Mouse (Mus musculus) kidney, embryonic 16.5 days (tissue): ENCODE measurements at regions not wholly inside any gene's neighbourhood (a gene's known extent, or its start where the extent isn't known, plus 50 kb on each side); places are given as distances from the start of the nearest gene placed in this dataset.
A peak's percentile ranks its signal among the peaks of the same experiment; 100 is the strongest.

Experiments used
- ATAC-seq: fragments of 200-750 bp; cut with Nextera tagmentation; 2 replicates; pipeline ENCODE4 v1.8.0; 2017; ENCODE audit warnings: moderate TSS enrichment; ENCODE audit not compliant: low FRiP score, low TSS enrichment
- H3K27ac ChIP-seq: fragments of 300-500 bp; sonication (generic); 2 replicates; pipeline ENCODE4 v1.5.1; 2014; ENCODE audit warnings: low read length
- H3K27me3 ChIP-seq: fragments of 300-500 bp; sonication (generic); 2 replicates; pipeline ENCODE4 v1.6.1; 2014; ENCODE audit warnings: low read length, control low read depth, mixed read lengths; ENCODE audit not compliant: insufficient read depth
- H3K36me3 ChIP-seq: fragments of 300-500 bp; sonication (generic); 2 replicates; pipeline ENCODE4 v1.6.1; 2014; ENCODE audit warnings: low read length, control low read depth, mixed read lengths; ENCODE audit not compliant: insufficient read depth
- H3K4me1 ChIP-seq: fragments of 300-500 bp; sonication (generic); 2 replicates; pipeline ENCODE4 v1.6.1; 2014; ENCODE audit warnings: low read length, control low read depth, mixed read lengths; ENCODE audit not compliant: insufficient read depth
- H3K4me2 ChIP-seq: fragments of 300-500 bp; sonication (generic); replicated peaks from 2 replicates; pipeline ENCODE4 v1.6.1; 2014; ENCODE audit warnings: low read depth, low read length
- H3K4me3 ChIP-seq: fragments of 300-500 bp; sonication (generic); 2 replicates; pipeline ENCODE4 v1.5.1; 2014; ENCODE audit warnings: mild to moderate bottlenecking, low read length
- H3K9ac ChIP-seq: fragments of 300-500 bp; sonication (generic); replicated peaks from 2 replicates; pipeline ENCODE4 v1.6.1; 2014; ENCODE audit warnings: low read length
- H3K9me3 ChIP-seq: fragments of 300-500 bp; sonication (generic); 2 replicates; pipeline ENCODE4 v1.6.1; 2016; ENCODE audit warnings: low read length, control low read depth
- WGBS: fragments of 180-500 bp; shearing (Covaris S2); extraction: QIAGEN DNeasy Blood & Tissue Kit; methylation state at CpG from one replicate; pipeline ENCODE4 v1.1.7; 2014; 5-methylcytosine and 5-hydroxymethylcytosine counted together

DNA sequence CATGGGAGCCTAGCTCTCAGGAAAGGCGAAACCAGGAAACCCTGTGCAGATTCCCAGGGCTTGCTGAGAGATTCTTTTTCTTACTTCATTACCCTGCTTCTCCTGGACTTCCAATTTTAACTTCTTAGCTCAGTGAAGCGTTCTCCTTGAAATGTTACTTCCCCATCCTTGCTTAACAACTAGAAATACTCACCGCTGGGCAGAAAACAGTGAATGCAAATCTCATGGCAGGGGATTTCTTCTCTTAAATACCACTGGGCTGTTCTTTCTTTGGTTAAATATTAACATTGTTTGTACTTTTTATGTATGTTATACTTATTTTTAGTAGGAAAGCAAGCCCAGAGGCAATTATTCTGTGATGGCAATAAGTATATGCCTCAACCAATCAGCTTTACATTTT is 151.0 kb upstream of the Gdf10 start:
- no peak overlapping the region for H3K9ac ChIP-seq
- no peaks in the 10 kb centered on the region for H3K36me3 ChIP-seq
- peaks cover 4% of the 10 kb centered on the region; the same call in 1 of the 2 replicates for H3K4me1 ChIP-seq
- no peak overlapping the region for H3K4me3 ChIP-seq
- 66% methylated on average over 3 of the region's 3 CpGs for WGBS
- peaks cover 3% of the 10 kb centered on the region; the same call in 1 of the 2 replicates for H3K9me3 ChIP-seq
- H3K4me2 ChIP-seq, result no peak overlapping the region
- H3K27ac ChIP-seq, result peak overlapping the region; percentile 22
- no peak for ATAC-seq
- no peaks in the 10 kb centered on the region for H3K27me3 ChIP-seq

DNA sequence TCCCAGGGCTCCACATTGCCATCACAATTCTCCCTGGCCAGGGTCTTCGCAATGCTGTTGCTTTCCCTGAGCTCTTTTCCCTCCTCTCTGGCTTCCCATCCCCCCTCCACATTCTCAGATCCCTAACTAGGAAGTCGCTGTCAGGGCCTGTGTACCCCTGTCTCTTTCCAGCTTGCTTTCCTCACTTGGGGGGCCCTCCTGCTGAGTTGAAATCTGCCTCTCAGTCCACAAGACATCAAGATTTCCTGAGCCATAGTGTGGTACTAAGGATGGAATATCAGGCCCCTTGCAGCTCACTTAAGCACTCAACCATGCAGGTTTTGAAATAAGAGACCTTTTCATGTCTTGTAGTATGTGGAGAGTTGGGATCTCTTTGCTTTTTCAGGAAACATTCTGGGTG is 133.8 kb upstream of the Gdf10 start:
- peak; percentile 71 for ATAC-seq
- H3K27ac ChIP-seq, result no peak overlapping the region
- H3K9ac ChIP-seq, result no peak overlapping the region
- WGBS, result 31% methylated on average over 2 of the region's 2 CpGs
- H3K9me3 ChIP-seq, result no peaks in the 10 kb centered on the region
- H3K4me2 ChIP-seq, result no peak overlapping the region
- no peak overlapping the region for H3K4me3 ChIP-seq
- peaks cover 7% of the 10 kb centered on the region; the same call in 1 of the 2 replicates for H3K4me1 ChIP-seq
- H3K36me3 ChIP-seq, result no peaks in the 10 kb centered on the region
- no peaks in the 10 kb centered on the region for H3K27me3 ChIP-seq

- WGBS, result 30% methylated on average over 3 of the region's 3 CpGs
- no peaks in the 10 kb centered on the region for H3K9me3 ChIP-seq
- no peaks in the 10 kb centered on the region; the same call in 1 of the 2 replicates for H3K27me3 ChIP-seq
- H3K4me2 ChIP-seq, result no peak overlapping the region
- no peaks in the 10 kb centered on the region for H3K36me3 ChIP-seq
- H3K4me3 ChIP-seq, result no peak overlapping the region
- ATAC-seq, result peak; percentile 47; the same call in 1 of the 2 replicates
- no peak overlapping the region for H3K27ac ChIP-seq
- H3K9ac ChIP-seq, result no peak overlapping the region
- peaks cover 10% of the 10 kb centered on the region; the same call in 1 of the 2 replicates for H3K4me1 ChIP-seq
Observed at GRCm38 (mm10) chr14:33794262-33794661, 129.1 kb upstream of the Gdf10 start.

- no peak overlapping the region for H3K4me3 ChIP-seq
- no peak overlapping the region for H3K9ac ChIP-seq
- H3K4me1 ChIP-seq, result peaks cover 7% of the 10 kb centered on the region; the same call in 1 of the 2 replicates
- no peaks in the 10 kb centered on the region; the same call in 1 of the 2 replicates for H3K27me3 ChIP-seq
- no peaks in the 10 kb centered on the region for H3K9me3 ChIP-seq
- H3K27ac ChIP-seq, result no peak overlapping the region
- H3K36me3 ChIP-seq, result no peaks in the 10 kb centered on the region
- 65% methylated on average over 15 of the region's 15 CpGs for WGBS
- no peak overlapping the region for H3K4me2 ChIP-seq
- ATAC-seq, result no peak
Observed at GRCm38 (mm10) chr14:33797551-33798303, 125.7 kb upstream of the Gdf10 start.

DNA sequence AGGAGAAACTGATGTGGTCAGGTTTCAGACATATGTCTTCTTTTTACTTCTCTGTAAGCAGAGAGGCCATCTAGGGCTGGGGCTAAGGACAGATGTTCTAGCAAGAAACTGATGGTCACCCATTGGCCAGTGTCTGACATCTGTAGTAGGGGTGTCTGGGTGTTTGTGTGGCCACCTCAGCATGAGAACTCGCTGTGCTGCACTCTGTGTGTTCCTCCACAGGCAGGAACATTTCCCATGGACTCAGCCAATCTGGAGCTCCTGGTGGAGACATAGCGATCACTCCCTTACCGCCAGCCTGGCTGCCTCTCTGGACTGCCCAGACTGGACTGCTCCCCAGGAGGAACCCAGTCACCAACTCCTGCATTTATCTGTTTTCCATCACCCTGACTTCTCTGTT is 119.1 kb upstream of the Gdf10 start:
- Histone ChIP-seq H3K9ac (no peak overlapping the region), H3K9me3 (no peaks in the 10 kb centered on the region), H3K27ac (no peak overlapping the region), H3K4me2 (no peak overlapping the region), H3K4me1 (peaks cover 20% of the 10 kb centered on the region), H3K4me3 (no peak overlapping the region), H3K36me3 (no peaks in the 10 kb centered on the region), H3K27me3 (no peaks in the 10 kb centered on the region)
- no peak for ATAC-seq
- WGBS, result 85% methylated on average over 3 of the region's 3 CpGs

DNA sequence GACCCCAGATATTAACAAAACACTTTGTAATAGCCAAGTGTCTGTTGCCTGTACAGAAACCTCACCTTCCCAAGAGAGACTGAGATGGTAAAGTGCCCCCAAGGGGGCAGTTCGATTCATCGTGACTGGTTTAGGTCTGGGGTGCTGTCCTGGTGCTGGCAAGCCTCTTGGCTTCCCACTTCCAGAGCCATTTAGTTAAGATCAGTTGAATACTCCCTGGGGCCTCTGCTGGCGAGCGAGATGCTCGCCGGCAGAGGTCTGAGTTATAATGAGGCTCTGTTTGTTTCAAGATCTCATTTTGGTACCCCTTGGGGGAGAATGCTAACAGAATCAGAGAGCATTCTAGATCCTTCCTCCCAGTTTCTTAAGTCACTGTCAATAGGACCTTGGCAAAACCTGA is 118.7 kb upstream of the Gdf10 start:
- H3K27ac ChIP-seq, result no peak overlapping the region
- H3K4me1 ChIP-seq, result peaks cover 23% of the 10 kb centered on the region
- H3K4me3 ChIP-seq, result no peak overlapping the region
- H3K36me3 ChIP-seq, result no peaks in the 10 kb centered on the region
- H3K27me3 ChIP-seq, result no peaks in the 10 kb centered on the region
- no peak for ATAC-seq
- no peaks in the 10 kb centered on the region for H3K9me3 ChIP-seq
- no peak overlapping the region for H3K4me2 ChIP-seq
- 64% methylated on average over 6 of the region's 6 CpGs for WGBS
- H3K9ac ChIP-seq, result no peak overlapping the region

DNA sequence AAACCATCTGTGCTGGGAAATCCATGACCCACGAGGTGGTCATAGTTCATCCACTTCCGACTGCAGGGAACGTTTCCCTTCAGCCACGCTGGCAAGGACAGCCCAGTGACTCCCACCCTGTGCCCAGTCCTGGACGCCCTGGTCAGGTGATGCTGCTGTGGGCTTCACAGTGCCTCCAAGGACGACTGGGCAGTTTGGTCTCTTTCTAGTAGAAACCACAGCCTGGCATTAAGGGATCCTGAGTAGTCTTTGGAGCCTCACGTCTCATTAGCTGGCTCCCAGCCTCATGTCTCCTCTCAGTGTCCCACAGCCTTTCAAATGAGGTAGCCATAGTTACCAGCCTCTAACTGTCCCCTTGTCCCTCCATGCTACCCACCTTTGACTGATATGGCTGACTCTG is 116.2 kb upstream of the Gdf10 start:
- Histone ChIP-seq H3K9ac (no peak overlapping the region), H3K27ac (no peak overlapping the region), H3K36me3 (no peaks in the 10 kb centered on the region), H3K9me3 (no peaks in the 10 kb centered on the region), H3K4me3 (no peak overlapping the region), H3K4me1 (peaks cover 27% of the 10 kb centered on the region), H3K4me2 (no peak overlapping the region), H3K27me3 (no peaks in the 10 kb centered on the region)
- ATAC-seq, result no peak
- WGBS, result 52% methylated on average over 7 of the region's 7 CpGs

DNA sequence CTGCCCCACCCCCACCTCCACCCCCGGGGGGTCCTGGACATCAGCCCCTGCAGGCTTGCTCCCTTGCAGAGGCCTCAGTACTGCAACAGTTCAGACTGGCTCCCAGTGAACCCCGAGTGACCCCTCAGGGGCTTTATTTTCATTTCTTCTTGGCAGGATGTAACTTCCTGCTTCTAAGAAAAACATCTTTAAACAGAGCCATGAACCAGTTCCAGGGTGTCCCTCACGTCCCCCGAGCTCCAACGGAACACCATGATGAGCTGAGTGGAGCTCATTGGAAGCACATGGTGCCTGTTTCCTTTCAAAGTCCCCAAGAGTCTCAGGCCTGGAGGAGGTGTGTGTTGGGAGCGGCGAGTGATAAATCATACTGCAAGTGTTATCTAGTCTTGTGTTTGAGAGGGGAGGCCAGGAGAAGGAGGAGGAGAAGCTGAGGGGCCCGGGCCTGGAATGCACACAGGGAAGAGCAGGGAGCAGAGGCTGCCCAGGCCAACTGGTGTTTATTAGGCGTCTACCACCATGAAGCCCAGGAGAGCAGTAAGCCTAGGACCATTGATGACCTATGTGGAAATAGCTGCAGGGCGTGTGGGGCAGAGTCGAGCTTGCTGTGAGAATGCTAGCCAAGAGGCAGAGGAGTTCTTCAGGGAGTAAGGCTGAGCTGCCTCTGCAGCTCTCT is 114.7 kb upstream of the Gdf10 start:
- ATAC-seq, result peak; percentile 85
- no peak overlapping the region for H3K9ac ChIP-seq
- H3K36me3 ChIP-seq, result no peaks in the 10 kb centered on the region
- peaks cover 28% of the 10 kb centered on the region for H3K4me1 ChIP-seq
- no peaks in the 10 kb centered on the region for H3K27me3 ChIP-seq
- H3K27ac ChIP-seq, result peak overlapping the region; percentile 74
- no peak overlapping the region for H3K4me2 ChIP-seq
- no peak overlapping the region for H3K4me3 ChIP-seq
- WGBS, result 11% methylated on average over 11 of the region's 11 CpGs
- no peaks in the 10 kb centered on the region for H3K9me3 ChIP-seq

DNA sequence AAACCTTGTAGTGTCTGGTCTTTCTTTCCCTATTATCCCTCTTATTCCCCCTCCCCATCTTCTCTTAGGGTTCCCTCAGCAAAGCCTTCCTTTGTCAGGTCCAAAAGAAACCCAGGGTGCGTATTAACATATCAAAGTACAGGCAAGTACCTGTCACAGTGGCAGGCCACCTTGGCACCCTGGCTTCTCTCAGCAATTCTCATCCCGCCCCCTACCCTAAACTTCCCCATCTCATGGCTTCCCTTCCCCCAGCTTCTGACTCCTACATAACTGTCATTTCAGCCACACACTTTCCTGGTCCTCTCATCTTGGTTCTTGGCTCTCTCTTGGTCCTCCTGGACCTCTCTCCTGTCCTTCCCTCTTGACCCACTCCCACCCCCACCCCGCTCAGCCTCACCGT is 112.8 kb upstream of the Gdf10 start:
- 92% methylated on average over 4 of the region's 4 CpGs for WGBS
- Histone ChIP-seq H3K9ac (no peak overlapping the region), H3K27me3 (no peaks in the 10 kb centered on the region), H3K36me3 (no peaks in the 10 kb centered on the region), H3K27ac (no peak overlapping the region), H3K4me2 (no peak overlapping the region), H3K4me3 (no peak overlapping the region), H3K4me1 (peaks cover 28% of the 10 kb centered on the region), H3K9me3 (no peaks in the 10 kb centered on the region)
- no peak for ATAC-seq

GRCm38 (mm10) chr14:33811241-33811640 is 112.1 kb upstream of the Gdf10 start:
- 74% methylated on average over 3 of the region's 3 CpGs for WGBS
- Histone ChIP-seq H3K27me3 (no peaks in the 10 kb centered on the region), H3K36me3 (no peaks in the 10 kb centered on the region), H3K4me3 (no peak overlapping the region), H3K9ac (no peak overlapping the region), H3K4me2 (no peak overlapping the region), H3K4me1 (peaks cover 28% of the 10 kb centered on the region), H3K9me3 (no peaks in the 10 kb centered on the region), H3K27ac (no peak overlapping the region)
- no peak for ATAC-seq
